Mouse (Mus musculus) gastrocnemius, postnatal 4 days (tissue): ENCODE measurements around the gene Hnrnpl. TPM values are rescaled to one million over a fixed set of nuclear protein-coding genes. Genes with fewer than 3 reads are reported as not detected.

Source experiments
- DNase-seq, 2 experiments: peaks; one replicate each; pipeline ENCODE4 v3.0.0; 2021 to 2022; ENCODE audit warnings: low spot score in 2 of 2, mixed read lengths in 2 of 2
- total RNA-seq, 2 experiments: library from RNA; stranded (reverse); gene quantifications; 2 replicates each; pipeline ENCODE4 v1.2.3; 2021

The Hnrnpl gene
- total RNA-seq, 2 experiments from 2014 or later: 369 to 382 TPM

DNA sequence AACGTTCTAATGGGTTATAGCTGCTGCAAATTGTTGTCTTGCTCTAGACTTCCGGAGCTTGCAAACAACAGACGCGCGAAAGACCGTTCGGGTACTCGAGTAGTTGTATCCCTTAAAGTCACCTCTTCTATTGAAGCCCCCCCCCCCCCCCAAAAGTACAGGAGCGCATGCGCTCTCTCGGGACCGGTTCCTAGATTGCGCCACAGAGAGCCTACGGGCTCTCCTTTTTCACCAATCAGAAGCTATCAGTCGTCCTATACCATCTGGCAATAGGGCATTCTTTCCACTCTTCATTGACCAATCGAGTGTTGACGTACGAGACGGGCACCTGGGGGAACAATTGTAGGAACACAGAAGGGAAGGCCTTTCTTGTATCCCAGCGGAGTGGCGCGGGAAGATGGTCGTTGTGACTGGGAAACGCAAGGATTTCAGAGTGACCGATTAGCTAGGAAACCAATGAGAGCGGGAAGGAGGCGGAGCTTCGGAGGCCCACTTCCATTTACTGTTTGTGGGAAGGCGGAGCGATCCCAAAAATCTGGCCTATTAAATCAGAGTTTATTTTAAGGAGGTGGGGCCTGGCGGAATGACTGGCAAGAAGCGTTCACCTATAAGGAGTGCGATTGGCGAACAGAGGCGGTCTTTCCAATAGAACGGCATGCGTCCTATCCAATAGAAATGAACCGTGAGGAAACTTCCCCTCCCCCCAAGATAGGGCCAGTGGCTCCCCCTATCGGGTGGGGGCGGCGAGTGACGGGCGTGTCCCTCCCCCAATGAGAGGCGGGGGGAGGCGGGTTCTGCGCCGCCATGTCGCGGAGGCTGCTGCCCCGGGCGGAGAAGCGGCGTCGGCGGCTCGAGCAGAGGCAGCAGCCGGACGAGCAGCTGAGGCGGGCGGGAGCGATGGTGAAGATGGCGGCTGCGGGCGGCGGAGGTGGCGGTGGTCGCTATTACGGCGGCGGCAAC, 2.0 kb downstream of the Hnrnpl start:
- DNase-seq: peak; percentile 97 to 99

DNA sequence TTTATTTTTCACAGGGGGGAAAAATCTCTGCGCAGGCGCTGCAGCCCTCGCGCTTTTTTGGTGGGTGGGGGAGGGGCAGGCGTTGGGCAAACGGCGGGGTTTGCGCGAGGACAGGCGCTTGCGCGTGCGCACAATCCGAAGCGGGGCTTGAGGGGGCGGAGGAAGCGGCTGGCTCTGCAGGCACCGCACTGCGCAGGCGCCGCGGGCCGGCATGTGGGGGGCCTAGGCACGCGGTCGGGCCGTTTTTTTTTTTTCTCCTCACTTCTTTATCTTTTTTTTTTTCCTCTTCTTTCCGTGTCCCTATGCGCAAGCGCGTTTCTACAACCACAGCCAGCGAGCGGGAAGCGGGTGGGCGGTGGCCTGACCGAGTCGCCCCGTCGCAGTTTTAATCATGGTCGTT, 2.9 kb downstream of the Hnrnpl start:
- DNase-seq: peak; percentile 94 to 96

- no peak for DNase-seq
Measured at GRCm38 (mm10) chr7:28811640-28812275, 3.4 kb downstream of the Hnrnpl start.

GRCm38 (mm10) chr7:28812436-28812835, 4.1 kb downstream of the Hnrnpl start:
- DNase-seq: no peak

- no peak for DNase-seq
Measured at GRCm38 (mm10) chr7:28812949-28813348, 4.6 kb downstream of the Hnrnpl start.

DNA sequence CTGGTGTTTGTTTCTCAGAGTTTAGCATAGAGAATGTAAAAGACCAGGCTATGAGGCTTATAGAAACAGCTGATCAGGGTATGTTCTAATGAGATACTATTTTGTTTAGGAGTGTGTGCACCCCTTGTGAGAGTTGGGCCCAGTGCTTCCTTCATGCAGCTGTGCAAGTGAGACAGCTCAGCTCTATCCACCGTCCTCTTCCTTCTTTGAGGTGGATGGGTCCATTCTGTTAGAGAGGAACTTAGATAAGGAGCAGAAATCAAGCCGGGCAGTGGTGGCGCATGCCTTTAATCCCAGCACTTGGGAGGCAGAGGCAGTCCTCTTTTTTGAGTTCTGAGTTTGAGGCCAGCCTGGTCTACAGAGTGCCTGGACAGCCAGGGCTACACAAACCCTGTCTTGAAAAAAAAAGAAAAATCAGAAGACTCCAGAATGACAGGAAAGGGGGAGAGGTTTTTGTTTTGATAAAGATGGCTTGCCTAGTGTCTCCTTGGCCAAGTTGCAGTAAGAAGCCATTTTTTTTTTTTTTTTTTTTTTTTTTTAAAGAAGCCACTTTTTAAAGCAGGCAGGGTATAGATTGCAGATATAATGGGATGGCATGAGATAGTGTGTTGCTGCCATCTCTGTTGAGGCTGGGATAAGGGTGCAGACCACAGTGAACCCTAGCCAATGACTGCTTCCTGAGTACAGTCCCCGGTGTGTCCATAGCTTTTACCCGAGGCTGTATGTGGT, 6.1 kb downstream of the Hnrnpl start:
- DNase-seq: no peak

- no peak for DNase-seq
Measured at GRCm38 (mm10) chr7:28815230-28815629, 6.9 kb downstream of the Hnrnpl start.

DNA sequence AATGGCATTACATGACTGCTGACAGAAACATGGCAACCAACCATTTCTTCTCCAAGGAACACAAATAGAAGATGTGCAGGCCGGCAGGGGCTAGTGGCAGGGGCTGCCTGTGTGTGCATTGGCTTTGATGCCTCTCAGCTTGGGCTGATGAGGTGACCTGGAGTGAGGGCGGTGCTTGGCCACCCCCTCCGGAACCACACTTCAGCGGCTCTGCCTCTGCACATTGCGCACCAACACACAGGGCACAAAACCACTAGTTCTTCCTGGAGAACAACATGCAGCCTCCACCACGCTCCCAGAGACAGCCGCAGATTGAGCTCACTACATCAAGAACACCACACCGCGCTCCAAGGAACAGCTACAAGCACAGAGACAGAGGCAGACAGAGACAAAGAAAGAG, 7.9 kb downstream of the Hnrnpl start:
- DNase-seq: no peak

- DNase-seq: no peak
Measured at GRCm38 (mm10) chr7:28816920-28817319, 8.6 kb downstream of the Hnrnpl start.

DNA sequence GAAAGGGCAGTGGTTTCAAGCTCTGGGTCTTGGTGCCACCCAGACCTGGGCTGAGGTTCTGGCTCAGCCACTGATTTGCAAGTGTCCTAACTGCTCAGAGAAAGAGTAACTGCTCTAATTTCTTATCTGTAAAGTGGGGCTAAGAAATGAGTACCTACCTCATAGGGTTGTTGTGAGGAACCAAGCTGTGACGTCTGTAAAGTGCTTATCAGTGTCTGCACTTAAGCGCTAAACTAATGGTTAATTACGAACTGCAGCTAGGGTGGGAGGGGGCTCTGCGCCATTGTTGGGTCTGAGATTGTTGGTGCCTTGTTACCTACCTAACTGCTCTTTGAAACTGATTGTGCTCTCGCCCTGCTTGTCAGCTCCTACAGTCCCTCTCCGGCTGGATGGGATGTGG, 9.2 kb downstream of the Hnrnpl start:
- DNase-seq: no peak

- no peak for DNase-seq
Measured at GRCm38 (mm10) chr7:28817957-28818356, 9.6 kb downstream of the Hnrnpl start.

- no peak for DNase-seq
Measured at GRCm38 (mm10) chr7:28818436-28818835, 10.1 kb downstream of the Hnrnpl start.

DNA sequence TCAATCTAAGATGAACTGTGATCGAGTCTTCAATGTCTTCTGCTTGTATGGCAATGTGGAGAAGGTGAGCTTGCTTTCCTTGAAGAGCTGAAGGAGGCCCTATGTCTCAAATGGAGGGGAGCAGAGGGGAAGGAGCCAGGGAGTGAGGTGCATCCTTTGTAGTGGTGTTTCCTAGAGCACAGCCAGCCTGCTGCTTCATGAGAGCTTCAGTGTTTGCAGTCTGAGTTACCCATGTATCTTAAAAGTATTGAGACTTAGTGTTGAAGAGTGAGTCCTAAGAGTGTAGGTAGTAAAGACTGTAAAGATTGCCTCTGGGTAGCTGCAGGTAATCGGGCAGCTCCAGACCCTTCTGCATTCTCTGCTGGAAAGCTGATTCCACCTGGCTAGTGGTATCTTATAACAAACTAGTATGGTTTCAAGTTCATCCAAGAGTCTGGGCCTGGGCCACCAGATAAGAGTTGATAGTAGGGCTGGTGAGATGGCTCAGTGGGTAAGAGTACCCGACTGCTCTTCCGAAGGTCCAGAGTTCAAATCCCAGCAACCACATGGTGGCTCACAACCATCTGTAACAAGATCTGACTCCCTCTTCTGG, 10.6 kb downstream of the Hnrnpl start:
- DNase-seq: no peak

DNA sequence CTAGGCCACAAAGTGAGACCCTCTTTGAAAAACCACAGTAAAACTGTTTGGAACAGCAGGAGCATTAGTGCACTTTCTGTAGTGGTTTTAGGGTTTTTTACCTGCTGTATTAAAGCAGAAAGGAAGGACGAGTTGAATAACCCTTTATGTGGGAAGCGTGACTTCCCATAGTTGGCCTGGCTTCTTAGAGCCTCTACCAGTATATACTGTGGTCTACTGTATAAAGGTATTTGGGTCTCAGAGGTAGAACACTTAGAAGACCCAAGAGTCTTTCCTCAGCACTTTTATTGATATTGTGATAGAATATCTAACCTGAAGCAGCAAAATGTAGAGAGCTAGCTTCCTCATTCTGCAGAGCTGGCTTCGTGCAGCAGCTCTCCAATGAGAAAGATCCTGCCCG, 11.2 kb downstream of the Hnrnpl start:
- no peak for DNase-seq

DNA sequence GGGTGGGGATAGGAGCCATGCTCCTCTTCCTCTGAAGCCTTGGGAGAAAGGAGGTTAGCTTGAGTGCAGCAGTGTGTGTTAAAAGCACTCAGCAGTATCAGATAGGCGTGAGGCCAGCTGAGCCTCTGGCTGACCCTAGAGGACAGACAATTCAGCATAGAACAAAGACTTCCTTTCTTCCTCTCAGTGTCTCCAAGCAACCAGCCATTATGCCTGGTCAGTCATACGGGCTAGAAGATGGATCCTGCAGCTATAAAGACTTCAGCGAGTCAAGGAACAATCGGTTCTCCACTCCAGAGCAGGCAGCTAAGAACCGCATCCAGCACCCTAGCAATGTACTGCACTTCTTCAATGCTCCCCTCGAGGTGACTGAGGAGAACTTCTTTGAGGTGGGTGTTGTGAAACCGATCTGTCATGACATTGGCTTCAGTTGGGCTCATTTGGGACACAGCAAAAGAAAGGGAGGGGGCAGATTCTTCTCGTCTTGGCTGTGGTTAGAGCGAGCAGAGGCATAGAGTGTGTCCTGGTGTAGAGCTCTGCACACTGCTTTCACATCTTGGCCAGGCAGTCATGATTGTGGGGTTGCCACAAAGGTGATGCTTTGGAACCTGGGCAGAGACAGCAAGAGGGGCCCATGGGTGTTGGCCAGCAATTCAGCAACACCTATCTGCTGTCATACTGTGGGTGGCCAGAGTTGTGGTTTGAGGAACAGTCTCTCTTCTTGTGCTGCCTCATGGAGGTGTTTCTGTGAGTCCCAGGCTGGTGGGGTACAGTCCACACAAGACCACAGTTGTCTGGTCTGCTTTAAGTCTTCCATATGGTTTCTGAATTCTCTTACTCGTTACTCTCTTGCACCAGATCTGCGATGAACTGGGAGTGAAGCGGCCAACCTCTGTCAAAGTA, 12.3 kb downstream of the Hnrnpl start:
- DNase-seq: no peak

GRCm38 (mm10) chr7:28821261-28821831, 13.0 kb downstream of the Hnrnpl start:
- DNase-seq: no peak

DNA sequence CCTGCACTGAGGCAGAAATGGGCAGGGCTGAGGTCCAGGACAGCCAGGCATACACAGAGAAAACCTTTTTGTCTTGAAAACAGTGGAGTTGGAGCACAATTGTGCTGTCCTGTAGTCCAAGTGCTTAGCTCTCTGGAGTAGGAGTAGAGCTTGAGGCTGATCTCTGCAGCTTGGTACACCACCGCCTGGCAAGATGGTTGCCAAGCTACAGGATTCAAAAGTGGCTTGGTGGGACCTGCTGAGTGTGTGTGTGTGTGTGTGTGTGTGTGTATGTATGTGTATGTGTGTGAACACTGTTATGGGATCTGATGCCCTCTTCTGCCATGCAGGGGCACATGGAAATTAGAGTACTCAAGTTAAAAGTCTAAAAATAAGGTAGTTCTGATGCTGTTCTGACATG, 14.2 kb downstream of the Hnrnpl start:
- DNase-seq: no peak

DNA sequence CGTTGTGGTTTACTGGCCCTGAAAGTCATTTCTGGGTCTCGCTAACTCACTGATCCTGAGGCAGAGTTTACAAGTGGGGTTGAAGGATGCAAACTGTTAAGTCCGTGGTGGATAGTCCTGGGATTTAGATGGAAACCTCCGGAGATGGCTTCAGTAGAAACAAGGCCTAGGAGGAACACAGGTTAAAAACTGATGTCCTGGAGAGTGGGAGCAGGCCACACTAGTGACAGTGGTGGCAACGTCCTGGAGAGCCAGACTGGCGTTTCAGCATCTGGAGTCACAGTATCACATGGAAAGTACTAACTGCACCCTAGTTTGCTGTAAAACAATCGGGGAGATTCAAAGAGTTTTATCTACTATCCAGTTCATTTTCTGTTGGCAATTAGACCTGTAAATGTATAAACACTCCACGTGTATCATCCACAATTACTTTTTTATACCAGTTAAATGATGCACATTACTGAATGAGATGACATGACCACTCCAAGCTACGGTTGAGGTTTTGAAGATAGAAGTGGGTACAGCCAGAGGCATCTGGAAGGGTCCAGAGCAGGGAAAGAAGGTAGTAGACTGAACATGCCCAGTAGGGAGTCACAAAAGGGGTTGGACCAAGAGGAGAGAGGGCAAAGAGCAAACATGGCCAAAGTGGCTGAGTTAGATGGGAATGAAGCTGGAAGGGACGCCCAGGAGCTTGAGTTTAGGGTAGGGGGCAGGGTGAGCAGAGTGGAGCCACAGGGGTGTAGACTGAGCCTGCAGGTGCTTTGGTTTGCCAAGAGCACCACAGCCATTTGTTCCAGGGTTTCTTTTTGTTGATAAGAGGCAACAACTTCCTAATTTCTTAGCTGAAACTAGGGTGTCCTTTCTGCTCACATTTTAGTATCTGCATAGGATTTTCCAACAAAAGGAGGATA, 14.9 kb downstream of the Hnrnpl start:
- DNase-seq: no peak

DNA sequence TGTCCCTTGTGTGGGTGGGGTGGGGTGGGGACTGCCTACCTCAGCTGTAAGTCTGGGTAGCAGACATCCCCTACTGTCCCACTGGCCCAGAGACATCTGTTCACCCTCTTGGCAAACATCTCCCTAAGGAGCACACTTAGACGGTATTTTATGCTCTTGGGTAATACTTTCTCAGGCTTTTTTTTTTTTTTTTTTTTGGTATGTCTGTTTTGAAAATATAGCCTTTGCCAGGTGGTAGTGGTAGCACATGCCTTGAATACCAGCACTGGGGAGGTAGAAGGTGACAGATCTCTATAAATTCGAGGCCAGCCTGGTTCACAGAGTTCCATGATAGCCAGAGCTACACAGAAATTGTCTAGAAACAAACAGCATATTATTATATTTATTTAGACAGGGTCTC, 15.6 kb downstream of the Hnrnpl start:
- DNase-seq: no peak
